Mouse (Mus musculus) kidney, postnatal 25 days (tissue): Measurements from ENCODE around the gene Psmc2.

ENCODE experiments used
- DNase-seq, 2 experiments: peaks; one replicate each; pipeline ENCODE4 v3.0.0; 2021; ENCODE audit warnings: mixed read lengths in 2 of 2

Psmc2 gene

DNA sequence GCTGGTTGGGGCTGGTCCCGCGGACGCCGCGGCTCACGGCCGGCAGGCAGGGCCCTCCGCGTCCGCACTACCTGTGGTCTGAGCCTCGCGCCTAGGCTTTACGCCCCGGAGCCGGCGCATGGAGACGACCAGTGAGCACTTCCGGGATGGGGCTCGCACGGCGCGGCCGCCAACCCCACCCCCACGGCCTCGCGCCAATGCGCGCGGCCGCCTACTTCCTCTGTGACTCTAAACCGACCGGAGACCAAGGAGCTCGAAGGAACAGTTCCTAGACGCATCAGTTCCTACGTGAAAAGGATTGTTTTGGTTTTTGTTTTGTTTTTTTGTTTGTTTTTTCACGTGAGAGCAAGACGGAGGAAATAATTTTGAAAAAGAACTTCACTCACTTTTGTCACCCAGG lies at the start of gene Psmc2, which contains the start of gene Dnajc2:
Psmc2 (plus strand) TSS at position 231 of the 400 bp plus-strand sequence.
Dnajc2 (minus strand) TSS at position 199 of the 400 bp plus-strand sequence.
- DNase-seq = peak; percentile 90 to 96

DNA sequence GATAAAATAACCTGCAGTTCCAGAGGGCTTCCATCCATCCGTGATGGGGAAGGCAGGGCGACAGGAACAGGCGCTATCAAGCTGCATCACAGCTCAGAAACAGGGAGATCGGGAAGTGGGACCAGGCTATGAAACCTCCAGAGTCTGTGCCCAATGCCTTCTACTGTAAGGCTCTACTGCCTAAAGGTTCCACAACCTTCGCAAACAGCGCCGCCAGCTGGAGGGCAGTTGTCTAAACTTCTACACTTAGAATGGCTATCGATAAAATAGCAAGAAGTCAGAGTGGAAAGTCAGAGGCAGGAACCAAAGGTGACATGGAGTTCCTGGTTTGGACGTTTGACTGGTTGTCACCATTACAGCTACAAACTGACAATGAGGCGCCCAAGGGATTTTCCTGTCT lies 49.5 kb upstream of the Psmc2 start:
- peak; percentile 84 to 90 for DNase-seq

DNA sequence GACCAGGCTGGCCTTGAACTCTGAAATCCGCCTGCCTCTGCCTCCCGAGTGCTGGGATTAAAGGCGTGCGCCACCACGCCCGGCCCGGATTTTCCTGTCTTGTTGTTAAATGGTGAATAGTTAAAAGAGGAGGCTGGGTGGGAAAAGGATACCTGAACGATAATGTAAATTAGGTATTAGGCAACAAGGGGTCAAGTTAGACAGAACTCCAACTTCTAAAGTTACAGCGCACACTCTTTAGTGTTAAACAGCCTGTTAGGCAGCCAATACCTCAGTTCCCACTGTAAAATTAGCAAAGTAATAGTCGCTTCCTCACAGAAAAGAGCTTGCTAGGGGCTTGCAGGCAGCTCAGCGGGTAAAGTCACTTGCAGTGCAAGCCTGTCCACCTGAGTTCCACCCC lies 49.0 kb upstream of the Psmc2 start:
- DNase-seq = no peak

DNA sequence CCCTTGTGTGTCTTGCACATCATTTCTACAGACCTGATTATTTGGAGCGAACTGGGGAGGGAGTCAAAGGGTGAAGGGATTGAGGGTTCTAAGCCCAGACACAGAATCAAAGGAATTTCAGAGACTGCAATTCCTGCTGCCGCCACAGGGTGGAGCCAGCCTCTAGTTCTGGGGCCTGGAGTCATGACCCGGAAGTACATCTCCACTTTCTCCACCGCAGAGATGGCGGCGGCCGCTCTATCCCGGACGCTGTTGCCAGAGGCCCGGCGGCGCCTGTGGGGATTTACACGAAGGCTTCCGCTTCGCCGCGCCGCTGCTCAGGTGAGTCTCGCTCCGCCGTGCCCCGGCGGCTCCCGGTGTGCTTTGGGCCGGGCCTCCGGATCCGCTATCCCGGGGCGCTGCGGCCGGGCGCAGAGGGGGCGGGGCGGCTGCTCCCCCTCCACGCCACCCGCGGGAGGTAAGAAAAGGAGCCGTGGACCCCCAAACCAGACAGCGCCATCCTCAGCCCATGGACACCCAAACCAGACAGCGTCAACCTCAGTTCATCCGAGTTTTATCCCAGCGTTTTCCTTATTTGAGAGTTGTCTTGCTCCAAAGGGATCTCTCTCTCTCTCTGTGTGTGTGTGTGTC lies 48.0 kb upstream of the Psmc2 start, which contains the start of gene Pmpcb:
Pmpcb (plus strand) TSS at position 186 of the 630 bp plus-strand sequence.
- DNase-seq = peak; percentile 90 to 92

DNA sequence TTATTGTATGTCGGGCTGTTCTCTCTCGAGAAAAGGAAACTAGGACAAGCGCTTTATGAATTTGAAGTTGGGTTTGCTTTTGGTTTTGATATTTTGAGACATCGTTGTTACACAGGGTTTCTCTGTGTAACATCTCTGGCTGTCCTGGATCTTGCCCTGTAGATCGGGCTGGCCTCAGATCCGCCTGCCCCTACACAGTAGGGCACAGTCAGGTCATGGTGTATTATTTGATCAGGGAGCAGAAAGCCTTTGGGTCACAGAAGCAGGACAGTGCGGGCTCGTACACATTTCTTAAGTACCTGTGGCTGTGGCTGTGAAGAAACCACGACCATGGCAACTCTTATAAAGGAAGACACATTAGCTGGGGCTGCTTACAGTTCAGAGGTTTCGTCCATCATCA lies 47.5 kb upstream of the Psmc2 start:
- no peak for DNase-seq

DNA sequence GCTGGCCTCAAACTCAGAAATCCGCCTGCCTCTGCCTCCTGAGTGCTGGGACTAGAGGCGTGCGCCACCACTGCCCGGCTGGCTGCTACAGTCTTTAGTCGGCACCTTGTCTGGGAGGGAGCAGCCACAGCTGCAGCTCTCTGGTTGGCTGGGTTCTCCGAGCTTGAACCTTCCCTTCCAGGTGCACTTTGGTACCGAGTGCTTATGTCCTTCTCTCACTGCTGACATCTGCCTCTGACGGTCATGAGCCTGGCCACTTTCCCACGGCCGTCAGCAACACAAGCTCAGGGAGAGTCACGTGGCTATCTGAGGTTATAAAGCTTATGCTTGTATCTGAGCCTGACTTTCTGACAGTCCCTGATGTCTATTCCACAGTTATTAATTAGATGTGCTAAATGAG lies 46.0 kb upstream of the Psmc2 start:
- peak; percentile 73 to 91 for DNase-seq

DNA sequence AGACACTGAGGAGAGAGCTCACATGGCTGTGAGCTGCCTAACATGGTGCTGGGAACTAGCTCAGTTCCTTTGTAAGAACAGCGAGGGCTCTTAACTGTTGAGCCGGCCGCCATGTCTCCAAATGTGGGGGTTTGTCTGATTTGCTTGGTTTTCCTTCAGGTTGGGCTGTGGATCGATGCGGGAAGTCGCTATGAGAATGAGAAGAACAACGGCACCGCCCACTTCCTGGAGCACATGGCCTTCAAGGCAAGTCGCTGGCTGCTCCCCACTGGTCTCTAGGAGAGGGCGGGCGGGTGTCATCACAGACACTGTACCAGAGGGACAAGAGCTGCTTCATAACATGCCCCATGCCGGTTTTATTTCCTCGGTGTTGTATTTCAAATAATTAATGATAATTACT lies 45.2 kb upstream of the Psmc2 start:
- DNase-seq = peak in 1 of 2 experiments; percentile 15

DNA sequence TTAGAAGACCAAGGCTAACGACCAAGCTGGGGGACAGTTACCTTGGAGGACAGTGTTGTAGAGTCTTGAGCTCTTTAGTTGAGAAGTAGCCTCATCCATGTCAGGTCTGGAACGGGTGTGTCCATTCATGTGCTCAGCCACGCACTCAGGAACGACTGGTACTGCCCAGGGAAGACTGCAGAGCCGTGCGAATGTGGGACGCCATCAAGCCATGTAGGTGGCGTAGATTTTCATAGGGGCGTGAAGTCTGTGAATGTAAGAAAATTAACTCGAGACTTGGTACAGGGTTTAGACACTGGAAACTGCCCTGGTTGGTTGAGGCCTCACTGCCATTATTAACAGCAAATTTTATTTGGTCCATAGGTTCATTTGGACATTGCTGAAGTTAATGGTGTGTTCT lies 41.5 kb upstream of the Psmc2 start:
- no peak for DNase-seq

DNA sequence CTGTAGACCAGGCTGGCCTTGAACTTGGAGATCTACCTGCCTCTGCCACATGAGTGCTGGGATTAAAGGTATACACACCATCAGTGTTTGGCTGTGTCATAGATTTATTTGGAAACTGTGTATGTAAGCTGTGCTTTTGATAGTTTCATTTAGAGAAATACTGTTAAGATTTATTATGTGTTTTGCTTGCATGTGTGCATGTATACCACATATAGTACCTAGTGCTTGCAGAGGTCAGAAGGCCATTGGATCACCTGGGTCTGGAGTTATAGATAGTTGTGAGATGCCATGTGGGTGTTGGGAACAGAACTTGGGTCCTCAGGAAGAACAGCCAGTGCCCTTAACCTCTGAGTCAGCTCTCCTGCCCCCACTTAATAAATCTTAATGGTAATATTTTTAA lies 40.4 kb upstream of the Psmc2 start:
- DNase-seq = no peak

DNA sequence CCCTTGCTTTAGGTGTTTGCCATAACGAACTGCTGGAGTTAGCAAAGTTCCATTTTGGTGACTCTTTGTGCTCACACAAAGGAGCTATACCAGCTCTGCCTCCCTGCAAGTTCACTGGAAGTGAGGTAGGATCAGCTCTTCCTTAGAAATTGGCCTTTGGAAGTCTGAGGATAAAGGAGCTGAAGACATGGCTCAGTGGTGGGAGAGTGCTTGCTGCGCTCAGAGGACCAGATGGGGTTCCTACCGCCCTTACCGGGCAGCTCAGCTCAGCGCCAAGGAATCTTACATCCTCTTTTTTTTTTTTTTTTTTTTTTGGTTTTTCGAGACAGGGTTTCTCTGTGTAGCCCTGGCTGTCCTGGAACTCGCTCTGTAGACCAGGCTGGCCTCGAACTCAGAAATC lies 39.1 kb upstream of the Psmc2 start:
- DNase-seq = no peak

DNA sequence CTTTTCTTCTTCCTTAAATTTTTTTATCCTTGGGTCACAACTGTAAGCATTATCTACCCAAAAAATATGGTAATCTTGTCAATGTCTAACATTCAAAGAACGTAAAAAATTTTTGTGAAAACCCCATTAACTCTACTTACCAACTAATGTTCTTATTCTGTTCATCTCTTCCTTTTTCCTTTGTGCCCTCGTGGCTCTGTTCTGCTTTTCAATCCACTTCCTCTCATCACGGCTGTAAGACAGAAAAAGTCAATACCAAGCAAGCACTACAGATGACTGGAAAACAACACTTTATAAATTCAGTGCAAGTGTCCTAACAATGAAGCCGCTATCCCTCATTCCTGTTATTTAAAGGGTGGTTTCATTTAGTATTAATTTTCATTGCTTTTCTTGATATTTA lies 16.6 kb upstream of the Psmc2 start:
- DNase-seq = no peak

DNA sequence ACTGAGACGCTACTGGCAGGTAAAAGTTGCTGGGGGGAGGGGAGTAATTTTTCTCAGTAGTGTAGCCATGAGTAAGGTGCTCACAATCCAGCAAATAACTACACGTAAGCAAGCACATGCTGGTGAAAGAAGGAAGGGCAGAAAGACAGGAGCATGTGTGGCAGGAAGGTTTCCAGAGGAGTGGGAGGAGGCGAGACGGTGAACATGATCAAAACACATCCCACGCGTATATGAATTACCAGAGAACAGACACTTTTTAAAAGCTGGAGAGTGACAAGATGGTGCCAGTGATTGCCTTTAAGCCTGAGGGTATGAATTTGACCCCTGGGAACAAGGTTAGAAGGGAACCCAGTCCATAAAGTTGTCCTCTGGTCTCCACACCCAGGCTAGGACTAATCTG lies 15.2 kb upstream of the Psmc2 start:
- no peak for DNase-seq

DNA sequence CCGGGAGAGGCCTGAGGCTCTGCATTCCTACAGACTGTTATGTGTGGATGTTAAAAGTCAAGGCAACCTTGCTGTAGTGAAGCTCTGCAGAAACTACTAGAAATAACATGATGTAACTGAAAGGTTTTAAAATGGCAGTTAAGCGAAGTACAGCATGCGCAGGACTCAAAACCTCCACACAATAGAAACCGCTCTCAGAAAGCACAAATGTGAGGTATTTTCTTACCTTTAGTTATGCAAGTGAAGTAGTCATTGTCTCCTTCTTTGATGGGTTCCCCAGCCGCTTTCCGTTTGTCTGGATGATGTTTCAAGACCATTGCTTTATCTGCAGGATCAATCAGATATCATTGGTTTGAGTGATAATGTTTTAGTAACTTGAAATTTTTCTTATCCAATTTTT lies 8.6 kb upstream of the Psmc2 start:
- no peak for DNase-seq

DNA sequence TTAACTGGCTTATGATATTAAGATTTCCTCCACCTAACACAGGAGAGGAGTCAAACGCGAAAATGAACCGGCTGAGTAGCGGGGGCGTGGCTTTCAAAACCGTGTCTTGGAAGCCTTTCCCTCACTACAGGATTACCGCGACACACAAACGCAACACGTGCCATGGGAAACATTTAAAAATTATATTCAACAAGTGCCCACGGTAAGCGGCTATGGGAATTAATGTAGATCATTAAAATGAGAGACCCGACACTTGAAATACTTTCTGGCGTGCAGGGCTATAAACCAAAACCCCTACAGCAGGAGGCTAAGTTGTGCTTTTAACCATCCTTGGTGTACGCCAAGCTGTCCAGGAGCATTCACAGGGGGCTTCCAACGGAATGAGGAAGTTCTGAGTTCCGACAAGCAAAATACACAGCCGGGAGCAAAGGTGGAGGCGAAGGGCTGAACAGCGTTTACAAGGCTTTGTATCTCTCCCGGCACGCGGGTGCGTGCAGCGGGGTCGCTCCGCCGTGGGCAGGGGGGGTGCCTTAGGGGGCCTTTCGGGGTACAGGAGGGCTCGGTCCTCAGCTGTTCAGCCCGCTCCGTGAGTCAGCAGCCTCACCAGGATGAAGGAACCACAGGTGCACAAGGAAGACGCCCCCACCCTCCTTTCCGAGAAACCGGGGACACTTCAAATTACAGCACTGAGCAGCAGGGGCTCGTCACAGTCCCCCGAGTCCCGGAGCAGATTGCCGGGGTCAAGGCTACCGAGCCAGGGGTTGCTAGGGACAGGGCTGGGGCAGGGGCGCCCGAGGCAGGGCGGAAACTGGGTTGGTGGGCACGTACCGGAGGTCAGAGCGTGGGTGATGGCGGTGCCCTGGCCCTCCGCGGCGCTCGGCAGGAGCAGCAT lies 676 bp upstream of the Psmc2 start:
- peak; percentile 47 to 48 for DNase-seq

DNA sequence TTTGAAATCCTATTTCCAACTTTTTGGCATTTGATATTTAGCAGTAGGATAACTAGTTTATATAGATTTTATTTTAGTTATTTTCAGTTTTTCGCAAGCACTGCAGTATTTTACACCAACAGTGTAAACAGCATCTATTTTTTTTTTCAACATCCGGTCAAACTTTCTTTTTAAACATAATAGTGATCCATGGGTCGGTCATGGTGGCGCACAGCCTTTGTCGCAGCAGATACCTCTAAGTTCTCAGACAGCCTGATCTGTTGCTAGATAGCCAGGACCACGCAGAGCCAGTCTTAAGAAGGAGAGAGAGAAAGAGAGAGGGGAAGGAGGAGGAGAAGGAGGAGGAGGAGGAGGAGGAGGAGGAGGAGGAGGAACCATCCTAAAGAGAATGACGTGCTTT lies 693 bp downstream of the Psmc2 start:
- DNase-seq = no peak

DNA sequence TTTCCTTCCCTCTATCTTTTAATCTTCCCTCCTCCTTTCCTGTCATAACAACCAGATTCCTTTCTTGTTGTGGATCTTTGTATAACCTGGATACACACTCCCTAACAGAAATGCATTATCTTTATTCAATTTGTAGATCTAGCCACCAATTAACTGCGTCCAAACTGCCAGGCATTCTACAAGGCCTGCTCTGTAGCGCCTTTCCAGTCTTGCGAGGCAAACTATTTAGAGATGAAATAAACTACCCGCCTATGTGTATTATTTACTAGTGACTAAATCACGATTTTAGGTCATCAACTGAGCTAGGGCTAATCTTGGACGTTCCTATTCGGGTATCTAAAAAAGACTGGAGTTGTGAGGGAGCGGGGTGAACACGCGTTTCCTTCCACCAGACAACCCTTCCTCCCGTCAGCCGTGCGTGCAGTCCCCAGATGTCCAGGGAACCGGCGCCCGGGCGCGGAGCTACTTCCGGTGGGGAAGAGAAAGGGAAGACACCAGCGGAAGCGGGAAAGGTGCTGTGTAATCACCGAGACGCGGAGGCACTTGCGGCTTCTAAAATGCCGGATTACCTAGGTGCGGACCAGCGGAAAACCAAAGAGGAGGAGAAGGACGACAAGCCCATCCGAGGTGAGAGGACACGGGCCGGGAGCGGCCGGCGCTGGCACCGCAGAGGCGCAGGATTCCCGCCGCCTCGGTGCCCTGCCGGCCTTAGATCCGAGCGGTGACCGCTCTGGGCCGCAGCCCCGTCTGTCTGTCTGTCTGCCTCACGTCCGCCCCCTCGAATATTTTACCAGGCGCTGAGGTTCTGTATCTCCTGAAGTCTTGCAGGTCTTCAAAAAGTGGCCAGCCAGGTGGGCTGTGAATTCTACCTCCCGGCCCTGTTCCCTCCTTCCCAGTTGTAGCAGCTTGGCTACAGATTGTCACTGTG lies 1.4 kb downstream of the Psmc2 start:
- peak; percentile 91 to 95 for DNase-seq

DNA sequence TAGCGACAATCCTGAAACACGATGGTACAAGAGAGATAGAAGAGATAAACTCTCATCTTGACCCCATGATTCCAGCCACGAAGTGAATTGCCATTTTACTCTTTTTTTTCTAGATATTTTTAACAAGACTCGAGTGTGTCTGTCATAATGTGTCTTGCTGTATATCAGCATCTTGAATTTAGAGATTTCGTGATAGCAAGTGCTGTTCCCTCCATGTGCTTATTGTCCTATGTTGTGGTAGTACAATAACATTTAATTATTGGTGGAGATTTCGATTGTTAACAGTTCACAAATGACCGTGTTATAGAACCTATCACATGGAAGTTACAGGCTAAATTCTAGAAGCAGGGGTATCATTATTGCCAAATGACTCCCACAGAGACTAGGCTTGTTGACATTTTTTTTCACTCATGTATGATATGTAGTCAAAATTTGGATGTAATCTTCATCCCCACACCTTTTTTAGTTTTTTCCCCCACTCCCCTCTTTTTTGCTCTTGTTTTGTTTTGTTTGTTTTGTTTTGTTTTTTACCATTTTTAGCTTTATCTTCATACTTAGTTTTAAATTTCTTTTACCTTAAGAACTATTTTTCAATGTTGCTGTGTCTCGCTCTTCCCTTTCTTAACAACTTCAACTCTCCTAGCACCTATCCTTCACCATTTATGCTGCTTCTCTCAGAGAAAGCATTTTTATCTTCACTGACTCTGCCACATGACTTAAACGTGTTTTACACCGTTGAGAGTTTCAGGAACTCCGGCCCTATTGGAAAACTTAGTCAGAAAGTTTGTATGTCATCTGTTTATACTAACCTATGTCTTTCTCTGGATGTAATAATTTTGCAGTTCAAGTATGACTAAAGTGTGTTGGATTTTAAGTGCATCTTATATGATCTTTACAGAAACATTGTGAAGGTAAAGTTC lies 2.4 kb downstream of the Psmc2 start:
- no peak for DNase-seq

DNA sequence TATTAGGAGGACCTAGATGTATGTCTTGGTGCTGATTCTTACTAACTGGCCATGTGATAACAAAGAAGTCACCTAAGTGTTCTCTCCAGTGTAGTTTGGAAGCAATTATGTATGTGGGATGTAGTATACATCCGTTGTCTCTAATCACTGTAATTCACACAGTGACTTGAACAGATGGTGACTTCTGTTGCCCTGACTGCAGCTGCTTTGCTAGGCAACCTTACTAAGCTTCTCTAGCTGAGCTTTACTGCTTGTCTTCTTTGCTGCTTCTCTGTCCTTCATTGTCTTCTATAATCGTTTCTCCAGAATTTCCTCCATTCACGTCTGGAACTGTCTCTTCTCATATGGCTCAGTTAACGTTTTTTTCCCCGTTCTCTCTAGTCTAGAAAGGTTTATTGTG lies 4.0 kb downstream of the Psmc2 start:
- no peak for DNase-seq

DNA sequence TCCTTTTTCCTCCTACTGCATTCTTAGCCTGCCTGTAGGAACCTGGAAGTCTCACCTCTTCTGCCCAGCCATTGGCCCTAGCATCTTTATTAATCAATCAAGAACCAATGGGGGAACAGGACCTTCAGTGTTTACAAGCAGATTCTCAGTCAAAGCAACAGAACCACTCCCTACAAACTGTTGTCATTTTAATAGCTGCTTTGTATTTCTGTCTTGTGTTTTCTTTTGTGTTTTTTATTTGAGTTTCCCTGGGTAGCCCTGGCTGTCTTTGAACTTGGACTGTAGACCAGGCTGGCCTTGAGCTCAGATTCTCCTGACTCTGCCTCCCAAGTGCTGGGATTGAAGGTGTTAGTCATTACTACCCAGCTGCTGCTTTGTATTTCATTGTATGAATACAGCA lies 7.1 kb downstream of the Psmc2 start:
- no peak for DNase-seq

DNA sequence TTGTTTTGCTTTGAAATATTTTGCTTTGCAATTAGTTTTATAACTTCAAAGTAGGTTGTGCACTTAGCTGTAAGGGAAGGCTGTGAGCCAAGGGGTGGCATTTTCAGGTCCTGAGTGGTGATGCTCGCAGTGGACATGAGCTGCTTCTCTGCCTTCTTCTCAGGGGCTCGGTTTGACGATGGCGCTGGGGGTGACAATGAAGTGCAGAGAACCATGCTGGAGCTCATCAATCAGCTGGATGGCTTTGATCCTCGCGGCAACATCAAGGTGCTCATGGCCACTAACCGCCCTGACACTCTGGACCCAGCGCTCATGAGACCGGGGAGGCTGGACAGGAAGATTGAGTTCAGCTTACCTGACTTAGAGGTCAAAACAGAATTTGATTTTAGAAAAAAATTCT lies 17.8 kb downstream of the Psmc2 start:
- no peak for DNase-seq

DNA sequence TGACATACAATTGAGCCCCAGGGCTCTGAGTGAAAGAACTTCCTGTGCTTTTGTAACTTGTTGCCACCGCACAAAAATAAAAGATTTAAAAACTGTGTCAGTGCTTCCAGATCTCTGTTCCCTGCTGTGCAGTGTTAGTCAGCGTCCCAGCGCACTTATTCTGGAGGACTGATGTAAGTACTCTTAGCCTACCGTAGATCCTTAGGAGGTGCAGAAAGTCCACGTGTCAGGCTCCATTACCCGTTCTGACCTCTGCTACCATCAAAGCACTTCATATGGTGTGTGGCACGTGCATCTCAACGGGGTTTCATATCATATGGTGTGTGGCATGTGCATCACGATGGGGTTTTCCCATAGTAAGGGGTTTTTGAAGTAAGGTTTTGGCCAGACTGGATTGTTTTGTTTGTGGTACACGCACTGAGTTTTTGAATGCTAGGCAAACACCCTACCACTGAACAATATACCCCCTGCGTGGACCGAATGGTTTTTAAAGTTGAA lies 18.7 kb downstream of the Psmc2 start:
- DNase-seq = no peak

DNA sequence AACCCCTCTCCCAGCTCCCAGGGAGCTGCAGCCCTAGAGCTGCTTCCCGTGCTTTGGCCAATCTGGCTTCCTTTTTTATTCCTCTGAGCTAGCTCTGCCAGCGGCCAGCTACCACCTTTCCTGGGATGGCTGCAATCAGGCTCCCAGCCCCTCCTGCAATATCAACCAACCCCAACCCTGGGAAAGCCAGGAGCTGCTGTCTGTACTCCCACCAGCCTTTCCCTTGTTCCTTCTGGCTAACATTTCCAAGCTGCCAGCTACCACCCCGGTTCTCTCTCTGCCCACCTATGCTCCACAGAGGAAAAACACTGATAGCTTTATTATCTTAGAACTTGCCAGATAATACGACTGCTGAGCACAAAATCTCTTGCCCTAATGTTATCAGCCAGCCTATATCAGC lies 19.8 kb downstream of the Psmc2 start:
- DNase-seq = no peak
